Mouse (Mus musculus) heart, postnatal 0 days (tissue): ENCODE data around the gene Ewsr1.

Experiments used
- CTCF ChIP-seq: IDR thresholded peaks from 2 replicates; pipeline ENCODE4 v1.5.1; 2016; ENCODE audit warnings: antibody characterized with exemption, control low read depth, low read depth
- EP300 ChIP-seq: IDR thresholded peaks from 2 replicates; pipeline ENCODE4 v1.6.1; 2016; ENCODE audit warnings: antibody characterized with exemption, low read depth

GRCm38 (mm10) chr11:5062326-5062725, 36.7 kb downstream of the Ewsr1 start:
- no peak for TF ChIP-seq EP300
- TF ChIP-seq CTCF, result no peak
